Mouse (Mus musculus): ENCODE data around the gene Sept14.

GRCm38 (mm10) chr5:129724268-129724667, 16.0 kb upstream of the Sept14 start:
- TF ChIP-seq POLR2A (IDR thresholded peaks at IDR 0.05; ENCODE audit: borderline replicate concordance, extremely low read depth, insufficient read depth, insufficient read length, poor library complexity, severe bottlenecking) (no peak), CTCF (IDR thresholded peaks at IDR 0.05; ENCODE audit: borderline replicate concordance, extremely low read depth, insufficient read depth, insufficient read length) (no peak)
